Comparison of ENCODE assay signal across 26 mouse cellular contexts in genomic region chr7:120941214-120941613, GRCm38 (mm10). TPM values are rescaled to one million over a fixed set of nuclear protein-coding genes. Genes with fewer than 3 reads are reported as not detected.
DNase-seq lines count a peak whose midpoint lies in the region; ATAC-seq and TF ChIP-seq lines count a peak whose summit lies in the region.
"Had no signal": no experiment of that assay in that cellular context is flagged by ENCODE, and none has a peak within 500 bp of the region (broad histone marks: within the 10 kb centered on the region; RNA-seq: fewer than 3 reads in every experiment).

No protein-coding gene starts in this region.

- TF ChIP-seq POLR2A in kidney, adult 2 months (IDR thresholded peaks at IDR 0.05; ENCODE audit: low read depth, low read length), result no peak

- H3K27ac ChIP-seq in kidney, adult 2 months (ENCODE audit: insufficient read depth, low read depth, low read length), result peak overlapping the region; percentile 94
- peak overlapping the region; percentile 25; the same call in 1 of the 2 replicates for H3K27ac ChIP-seq in left cerebral cortex, adult 2 months
- H3K27ac ChIP-seq: embryonic facial prominence, embryonic 10.5 days; embryonic facial prominence, embryonic 12.5 days; forebrain, embryonic 13.5 days; forebrain, embryonic 15.5 days had no signal

- no peak for ATAC-seq in granulocyte monocyte progenitor cell, adult 5-6 weeks (replicated peaks; ENCODE audit: poor library complexity, severe bottlenecking)
- ATAC-seq: forebrain, embryonic 13.5 days; forebrain, embryonic 15.5 days; forebrain, postnatal 0 days had no signal

- H3K4me1 ChIP-seq in kidney, adult 2 months (ENCODE audit: control insufficient read depth, insufficient read depth, low read length), result peaks cover 12% of the 10 kb centered on the region
- H3K4me1 ChIP-seq: embryonic facial prominence, embryonic 10.5 days; embryonic facial prominence, embryonic 12.5 days; forebrain, embryonic 13.5 days; forebrain, embryonic 15.5 days had no signal

- no peaks in the 10 kb centered on the region for H3K27me3 ChIP-seq in kidney, adult 2 months (replicated peaks; ENCODE audit: control insufficient read depth, insufficient read depth, low read length)
- H3K27me3 ChIP-seq: embryonic facial prominence, embryonic 12.5 days; forebrain, embryonic 13.5 days; forebrain, embryonic 15.5 days had no signal

- intact Hi-C loops in heart, postnatal 10 days (cut with DNase I), result no loop called here
- intact Hi-C loops in left cerebral cortex, adult 2 months (cut with DNase I), result no loop called here
- intact Hi-C loops in left cerebral cortex, postnatal 36 days (cut with DNase I), result no loop called here

- TF ChIP-seq CTCF in kidney, adult 2 months (conservative IDR thresholded peaks at IDR 0.05; ENCODE audit: insufficient read depth, insufficient read length, low read depth, low read length), result no peak
- TF ChIP-seq CTCF in left cerebral cortex, adult 2 months (IDR thresholded peaks at IDR 0.05), result no peak

- H3K36me3 ChIP-seq in kidney, adult 2 months (ENCODE audit: control insufficient read depth, insufficient read depth, low read length), result peaks cover 8% of the 10 kb centered on the region; the same call in 1 of the 2 replicates

- H3K4me3 ChIP-seq in kidney, adult 2 months (ENCODE audit: insufficient read depth, low read depth, low read length), result peak overlapping the region; percentile 79
- peak overlapping the region; percentile 11; the same call in 1 of the 2 replicates for H3K4me3 ChIP-seq in left cerebral cortex, adult 2 months
- H3K4me3 ChIP-seq: embryonic facial prominence, embryonic 10.5 days; embryonic facial prominence, embryonic 12.5 days; forebrain, embryonic 13.5 days; forebrain, embryonic 15.5 days had no signal

- DNase-seq in heart, adult 11 months, result peak; percentile 66
- DNase-seq in heart, postnatal 10 days, result no peak
- DNase-seq in kidney, adult 2 months, result no peak
- no peak for DNase-seq in kidney, postnatal 36 days
- no peak for DNase-seq in left cerebral cortex, adult 2 months (ENCODE audit: extremely low spot score in 1 of 2, low spot score in 2 of 2)
- DNase-seq in left cerebral cortex, postnatal 36 days (ENCODE audit: low spot score in 2 of 2), result no peak
- DNase-seq: adrenal gland, adult 2 months; adrenal gland, postnatal 10 days; adrenal gland, postnatal 25 days; cerebellum, adult 11 months; cerebellum, adult 18-20 months; cerebellum, adult 9-10 months; cerebellum, postnatal 10 days; cerebellum, postnatal 25 days; forebrain, postnatal 0 days had no signal

- 66% methylated on average over 6 of the region's 6 CpGs for WGBS in kidney, adult 2 months

RNA-seq across cellular contexts. Expression of gene Polr3e, which starts 23.7 kb away (rescaled TPM):
- 10 to 100 TPM; 15.1 to 15.4 TPM for total RNA-seq in heart, postnatal 10 days (2021)
- polyA plus RNA-seq in kidney, adult 2 months (2012; rRNA removed), result 25.9 and 26.9 TPM in 2 replicates
- total RNA-seq in left cerebral cortex, adult 2 months (2021), result 10 to 100 TPM; 26.4 to 27.8 TPM
- total RNA-seq in left cerebral cortex, postnatal 36 days (2021), result 10 to 100 TPM; 27.8 to 28.0 TPM
- total RNA-seq in granulocyte monocyte progenitor cell, adult 5-6 weeks (2014; fragmentation: Nextera tagmentation), result 24.5 and 25.8 TPM in 2 replicates
- 33.5 and 37.1 TPM in 2 replicates for total RNA-seq in granulocyte monocyte progenitor cell, adult 5-6 weeks (2017)

RNA-seq across cellular contexts. Expression of gene Cdr2, which starts 40.9 kb away (rescaled TPM):
- 10 to 100 TPM; 14.3 to 17.9 TPM for total RNA-seq in heart, postnatal 10 days (2021)
- polyA plus RNA-seq in kidney, adult 2 months (2012; rRNA removed), result 28.5 and 30.8 TPM in 2 replicates
- 1 to 10 TPM; 9.5 to 9.8 TPM for total RNA-seq in left cerebral cortex, adult 2 months (2021)
- 1 to 10 TPM; 7.9 TPM for total RNA-seq in left cerebral cortex, postnatal 36 days (2021)
- total RNA-seq in granulocyte monocyte progenitor cell, adult 5-6 weeks (2014; fragmentation: Nextera tagmentation), result 1.6 and 2.9 TPM in 2 replicates
- 1.7 and 2.8 TPM in 2 replicates for total RNA-seq in granulocyte monocyte progenitor cell, adult 5-6 weeks (2017)

RNA-seq across cellular contexts. Expression of gene Mfsd13b, which starts 41.1 kb away (rescaled TPM):
- total RNA-seq in heart, postnatal 10 days (2021), result not detected
- polyA plus RNA-seq in kidney, adult 2 months (2012; rRNA removed), result 1.1 and 1.2 TPM in 2 replicates
- under 1 TPM; 0.44 to 0.86 TPM for total RNA-seq in left cerebral cortex, adult 2 months (2021)
- under 1 TPM in 1 of 2 experiments, not detected in 1; 0.54 TPM for total RNA-seq in left cerebral cortex, postnatal 36 days (2021)
- total RNA-seq in granulocyte monocyte progenitor cell, adult 5-6 weeks (2014; fragmentation: Nextera tagmentation), result not detected in 2 replicates
- not detected in 2 replicates for total RNA-seq in granulocyte monocyte progenitor cell, adult 5-6 weeks (2017)
- total RNA-seq: adrenal gland, adult 2 months; adrenal gland, postnatal 4 days; common myeloid progenitor, adult 5-6 weeks; ES-E14; MEL had no signal
- polyA plus RNA-seq: C2C12; embryonic facial prominence, embryonic 12.5 days; embryonic facial prominence, embryonic 14.5 days had no signal
